Mouse (Mus musculus): ENCODE measurements at regions not wholly inside any gene's neighbourhood (a gene's known extent, or its start where the extent isn't known, plus 50 kb on each side); places are given as distances from the start of the nearest gene placed in this dataset. TPM values are rescaled to one million over a fixed set of nuclear protein-coding genes. Genes with fewer than 3 reads are reported as not detected.
A peak's percentile ranks its signal among the peaks of the same experiment; 100 is the strongest.

DNA sequence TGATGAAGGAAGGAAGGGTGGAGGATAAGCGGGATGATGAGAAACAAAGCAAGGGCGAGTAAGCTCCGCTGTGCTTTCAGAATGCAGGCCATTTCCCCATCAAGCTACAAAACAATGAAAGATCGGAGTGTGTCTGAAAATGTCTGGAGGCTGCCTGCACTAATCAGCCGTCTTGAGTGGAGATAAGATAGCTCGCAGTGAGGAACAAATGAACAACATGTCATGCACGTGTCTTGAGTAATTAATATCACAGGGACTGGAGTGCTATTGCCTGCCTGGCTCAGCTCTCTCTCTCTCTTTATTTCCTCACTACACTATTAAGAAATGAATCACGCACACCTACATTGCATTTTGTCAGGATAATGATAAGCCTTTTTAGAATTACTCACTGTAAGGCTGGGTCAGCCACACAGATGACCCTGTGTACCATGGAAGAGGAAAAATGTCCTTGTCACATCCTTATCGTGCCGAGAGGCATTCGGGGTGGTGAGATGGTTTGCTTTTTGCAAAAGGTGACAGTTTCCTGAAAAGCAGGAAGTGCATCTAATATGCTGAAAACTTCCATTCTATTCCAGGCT, 444.6 kb upstream of the Pfkp start:
- peaks cover 3% of the 10 kb centered on the region; the same call in 1 of the 2 replicates for H3K4me1 ChIP-seq (replicated peaks; ENCODE audit: control insufficient read depth, insufficient read depth, low read length)
- peak overlapping the region; percentile 20 for H3K27ac ChIP-seq
- no peaks in the 10 kb centered on the region for H3K36me3 ChIP-seq (replicated peaks; ENCODE audit: control insufficient read depth, insufficient read depth)
- DNase-seq (ENCODE audit: low spot score) (peak; percentile 53), ATAC-seq (ENCODE audit: low FRiP score) (peak; percentile 73; the same call in 1 of the 2 replicates)
- no peaks in the 10 kb centered on the region for H3K9me3 ChIP-seq (ENCODE audit: control insufficient read depth, low read length)
- H3K4me3 ChIP-seq (replicated peaks; ENCODE audit: low read length), result no peak overlapping the region
- H3K4me2 ChIP-seq (replicated peaks), result 0 out of 2 replicates have a peak overlapping the region, but pooled peaks have one; percentile 21
- H3K27me3 ChIP-seq (ENCODE audit: control insufficient read depth, insufficient read depth, low read length), result no peaks in the 10 kb centered on the region
- WGBS, result 53% methylated on average over 11 of the region's 11 CpGs
- no peak overlapping the region for H3K9ac ChIP-seq

DNA sequence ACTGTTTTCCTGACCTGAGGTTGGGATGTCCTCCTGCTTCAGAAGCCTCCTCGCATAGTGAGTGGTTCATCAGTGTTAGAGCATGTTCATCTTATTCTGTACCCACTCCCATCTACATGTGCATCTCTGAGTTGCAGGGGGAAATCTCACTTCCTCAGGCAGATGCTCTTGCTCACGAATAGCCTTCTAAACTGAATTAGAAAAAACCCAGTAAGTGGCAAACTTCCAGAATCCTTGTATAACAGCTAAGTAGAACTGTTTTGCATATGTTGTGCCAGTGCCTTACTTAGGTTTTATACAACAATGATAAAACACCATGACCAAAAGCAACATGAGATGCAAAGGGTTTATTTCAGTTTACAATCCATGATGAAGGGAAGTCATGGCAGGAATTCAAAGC, 442.3 kb upstream of the Pfkp start:
- WGBS, result 89% methylated on average over 2 of the region's 2 CpGs
- H3K9me3 ChIP-seq (ENCODE audit: control insufficient read depth, low read length), result no peaks in the 10 kb centered on the region
- H3K9ac ChIP-seq, result no peak overlapping the region
- no peak overlapping the region for H3K4me3 ChIP-seq (replicated peaks; ENCODE audit: low read length)
- H3K27ac ChIP-seq, result no peak overlapping the region
- no peak for DNase-seq (ENCODE audit: low spot score)
- no peaks in the 10 kb centered on the region for H3K27me3 ChIP-seq (ENCODE audit: control insufficient read depth, insufficient read depth, low read length)
- no peaks in the 10 kb centered on the region; the same call in 1 of the 2 replicates for H3K4me1 ChIP-seq (replicated peaks; ENCODE audit: control insufficient read depth, insufficient read depth, low read length)
- ATAC-seq (ENCODE audit: low FRiP score), result no peak
- no peaks in the 10 kb centered on the region for H3K36me3 ChIP-seq (replicated peaks; ENCODE audit: control insufficient read depth, insufficient read depth)
- H3K4me2 ChIP-seq (replicated peaks), result no peak overlapping the region

DNA sequence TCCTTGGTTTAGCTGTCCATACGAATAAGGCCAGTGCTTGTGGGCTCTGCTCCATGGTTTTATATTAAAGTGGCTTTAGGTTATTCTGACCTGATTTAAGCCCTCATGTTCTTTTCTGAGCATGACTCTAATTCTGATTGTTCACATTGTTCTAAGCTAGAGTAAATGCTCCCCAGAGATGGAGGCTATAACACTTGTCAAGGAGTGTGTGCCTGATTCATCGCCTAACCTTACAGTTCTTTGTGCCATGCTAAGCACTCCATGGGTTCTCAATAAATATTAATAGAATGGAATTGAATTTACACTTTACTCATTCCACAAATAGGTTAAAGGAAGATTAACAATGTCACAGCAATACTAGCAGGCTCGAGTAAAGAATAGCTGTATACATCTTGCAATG, 417.6 kb upstream of the Pfkp start:
- DNase-seq (ENCODE audit: low spot score), result no peak
- Histone ChIP-seq H3K4me2 (replicated peaks) (no peak overlapping the region), H3K27me3 (ENCODE audit: control insufficient read depth, insufficient read depth, low read length) (no peaks in the 10 kb centered on the region), H3K27ac (no peak overlapping the region), H3K9me3 (ENCODE audit: control insufficient read depth, low read length) (no peaks in the 10 kb centered on the region), H3K4me3 (replicated peaks; ENCODE audit: low read length) (no peak overlapping the region), H3K36me3 (replicated peaks; ENCODE audit: control insufficient read depth, insufficient read depth) (no peaks in the 10 kb centered on the region), H3K9ac (no peak overlapping the region), H3K4me1 (replicated peaks; ENCODE audit: control insufficient read depth, insufficient read depth, low read length) (no peaks in the 10 kb centered on the region)
- no peak for ATAC-seq (ENCODE audit: low FRiP score)
- WGBS, result 57% methylated on average over 3 of the region's 3 CpGs

DNA sequence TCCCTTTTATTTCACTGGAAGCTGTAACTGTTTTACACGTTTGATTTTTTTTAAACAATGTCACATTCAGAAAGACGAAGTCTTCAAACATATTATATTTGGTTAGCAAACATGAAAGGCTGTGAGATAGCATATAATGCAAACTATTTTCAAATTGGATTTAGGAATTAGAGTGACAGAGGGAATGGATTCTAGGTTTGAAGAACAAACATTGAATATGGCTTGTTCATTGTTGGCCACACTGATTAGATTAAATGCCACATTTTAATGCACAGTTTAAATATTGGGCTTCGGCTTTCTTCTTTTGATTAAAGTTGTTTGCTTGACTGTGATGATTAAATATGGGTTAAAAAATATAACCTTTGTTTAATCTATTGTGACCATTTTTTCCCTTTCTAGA, 415.1 kb upstream of the Pfkp start:
- Histone ChIP-seq H3K36me3 (replicated peaks; ENCODE audit: control insufficient read depth, insufficient read depth) (no peaks in the 10 kb centered on the region), H3K27me3 (ENCODE audit: control insufficient read depth, insufficient read depth, low read length) (no peaks in the 10 kb centered on the region), H3K4me1 (replicated peaks; ENCODE audit: control insufficient read depth, insufficient read depth, low read length) (no peaks in the 10 kb centered on the region), H3K4me2 (replicated peaks) (no peak overlapping the region), H3K4me3 (replicated peaks; ENCODE audit: low read length) (no peak overlapping the region), H3K27ac (no peak overlapping the region), H3K9me3 (ENCODE audit: control insufficient read depth, low read length) (no peaks in the 10 kb centered on the region), H3K9ac (no peak overlapping the region)
- DNase-seq (ENCODE audit: low spot score) (no peak), ATAC-seq (ENCODE audit: low FRiP score) (no peak)
- WGBS, result 82% methylated on average over 3 of the region's 3 CpGs

DNA sequence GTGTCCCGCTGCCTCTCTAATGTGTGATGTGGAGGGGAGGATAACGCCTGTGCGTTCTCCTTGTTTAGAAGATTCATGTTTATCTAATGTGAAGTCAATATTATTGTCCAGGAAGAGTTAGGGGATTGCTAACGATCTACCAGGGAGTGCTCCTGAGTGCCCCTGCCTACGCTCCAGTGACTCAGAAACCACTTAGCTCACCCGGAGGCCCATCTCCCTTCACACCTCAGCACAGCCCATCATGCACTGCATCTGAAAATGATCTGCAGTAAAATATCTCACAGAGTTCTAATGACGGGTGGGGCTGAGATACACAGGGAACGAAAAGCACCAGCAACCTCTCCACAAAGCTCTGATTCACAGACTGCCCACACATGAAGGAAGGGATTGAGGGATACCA, 409.0 kb upstream of the Pfkp start:
- WGBS, result 65% methylated on average over 8 of the region's 8 CpGs

More for the DNA sequence above, 409.0 kb upstream of the Pfkp start:
- Histone ChIP-seq H3K27me3 (ENCODE audit: control insufficient read depth, insufficient read depth, low read length) (no peaks in the 10 kb centered on the region), H3K36me3 (replicated peaks; ENCODE audit: control insufficient read depth, insufficient read depth) (no peaks in the 10 kb centered on the region), H3K4me2 (replicated peaks) (no peak overlapping the region), H3K9ac (no peak overlapping the region), H3K4me1 (replicated peaks; ENCODE audit: control insufficient read depth, insufficient read depth, low read length) (no peaks in the 10 kb centered on the region), H3K27ac (no peak overlapping the region), H3K4me3 (replicated peaks; ENCODE audit: low read length) (no peak overlapping the region), H3K9me3 (ENCODE audit: control insufficient read depth, low read length) (no peaks in the 10 kb centered on the region)
- DNase-seq (ENCODE audit: low spot score) (no peak), ATAC-seq (ENCODE audit: low FRiP score) (peak; percentile 73; the same call in 1 of the 2 replicates)

Small RNA genes lying in the stretch of these regions (microRNA-seq; reads per million reads assigned to microRNA genes)
- gene Gm22689, result not detected

Data from hindbrain, embryonic 14.5 days (tissue).